In the genomic region with DNA sequence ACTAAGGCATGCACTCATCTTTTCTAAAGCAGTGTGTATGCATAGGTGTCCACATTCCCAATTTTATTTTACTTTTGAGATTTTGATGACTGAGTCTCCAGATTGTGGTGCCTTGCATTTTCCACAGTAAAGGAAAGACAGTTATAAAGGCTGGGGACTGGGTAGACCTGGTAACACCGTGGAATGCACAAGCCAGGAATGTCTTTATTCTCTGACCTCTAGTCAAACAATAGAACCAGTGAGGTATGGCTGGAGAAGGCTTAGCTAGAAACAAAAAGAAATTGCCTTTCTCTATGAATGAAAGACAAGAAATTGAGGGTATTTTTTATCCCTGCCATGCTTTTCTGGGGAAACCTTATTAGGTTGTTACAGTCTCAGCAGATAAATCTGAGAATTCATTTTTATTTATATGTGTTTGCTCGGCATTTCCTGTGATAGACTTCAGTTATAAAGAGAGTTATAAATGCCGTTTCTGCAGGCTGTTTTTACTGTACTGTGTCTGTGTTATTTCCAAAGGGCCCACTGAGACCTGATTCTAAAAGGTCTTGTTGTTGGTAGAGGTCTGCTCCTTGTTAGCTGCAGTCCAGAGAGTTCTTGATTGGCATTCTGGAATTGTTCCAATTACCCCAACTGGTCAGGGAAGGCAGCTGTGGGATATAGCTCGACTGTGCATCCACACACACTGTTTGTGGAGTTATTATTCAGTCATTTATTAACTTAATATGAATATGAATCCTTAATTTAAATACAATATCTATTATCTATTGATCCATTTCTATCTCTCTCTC, we compare ENCODE assay signal across 13 mouse cellular contexts.
DNase-seq lines count a peak whose midpoint lies in the region; ATAC-seq lines count a peak whose summit lies in the region.
"Had no signal": no experiment of that assay in that cellular context is flagged by ENCODE, and none has a peak within 500 bp of the region (broad histone marks: within the 10 kb centered on the region; RNA-seq: fewer than 3 reads in every experiment).

No protein-coding gene starts in this region.

- no peak overlapping the region for H3K4me3 ChIP-seq in embryonic facial prominence, embryonic 14.5 days (ENCODE audit: low read depth, low read length)
- H3K4me3 ChIP-seq in hindbrain, embryonic 14.5 days (replicated peaks; ENCODE audit: low read length) = no peak overlapping the region
- no peak overlapping the region for H3K4me3 ChIP-seq in midbrain, embryonic 16.5 days (ENCODE audit: low read depth, low read length)
- H3K4me3 ChIP-seq: liver, embryonic 12.5 days had no signal

- no peaks in the 10 kb centered on the region for H3K9me3 ChIP-seq in embryonic facial prominence, embryonic 14.5 days (ENCODE audit: control insufficient read depth, low read length)
- no peaks in the 10 kb centered on the region for H3K9me3 ChIP-seq in hindbrain, embryonic 14.5 days (ENCODE audit: control insufficient read depth, low read length)
- H3K9me3 ChIP-seq in midbrain, embryonic 16.5 days (replicated peaks; ENCODE audit: control insufficient read depth, low read length, poor library complexity, severe bottlenecking) = no peaks in the 10 kb centered on the region
- H3K9me3 ChIP-seq: liver, embryonic 12.5 days had no signal

- WGBS in embryonic facial prominence, embryonic 14.5 days = 24% methylated on average over 4 of the region's 4 CpGs
- WGBS in hindbrain, embryonic 14.5 days = 7% methylated on average over 4 of the region's 4 CpGs
- WGBS in midbrain, embryonic 16.5 days = 14% methylated on average over 4 of the region's 4 CpGs

- H3K4me1 ChIP-seq in embryonic facial prominence, embryonic 14.5 days (ENCODE audit: control insufficient read depth, insufficient read depth, low read length) = no peaks in the 10 kb centered on the region
- H3K4me1 ChIP-seq in hindbrain, embryonic 14.5 days (replicated peaks; ENCODE audit: control insufficient read depth, insufficient read depth, low read length) = no peaks in the 10 kb centered on the region; the same call in 1 of the 2 replicates
- peaks cover 5% of the 10 kb centered on the region for H3K4me1 ChIP-seq in midbrain, embryonic 16.5 days (ENCODE audit: control insufficient read depth, insufficient read depth, low read length)
- H3K4me1 ChIP-seq: liver, embryonic 12.5 days had no signal

- ATAC-seq in embryonic facial prominence, embryonic 14.5 days (ENCODE audit: low read depth) = no peak
- peak; percentile 79 for ATAC-seq in hindbrain, embryonic 14.5 days (ENCODE audit: low FRiP score)
- peak; percentile 54; the same call in 1 of the 2 replicates for ATAC-seq in midbrain, embryonic 16.5 days
- ATAC-seq: CD4-positive, CD25-positive, alpha-beta regulatory T cell, adult 4 months; liver, embryonic 12.5 days had no signal

- H3K27ac ChIP-seq in embryonic facial prominence, embryonic 14.5 days (replicated peaks; ENCODE audit: low read depth, low read length) = no peak overlapping the region
- H3K27ac ChIP-seq in hindbrain, embryonic 14.5 days = peak overlapping the region; percentile 7; the same call in 1 of the 2 replicates
- no peak overlapping the region for H3K27ac ChIP-seq in midbrain, embryonic 16.5 days (ENCODE audit: low read length)
- H3K27ac ChIP-seq: liver, embryonic 12.5 days; stomach, postnatal 0 days had no signal

- no peak overlapping the region for H3K4me2 ChIP-seq in embryonic facial prominence, embryonic 14.5 days (ENCODE audit: low read depth, low read length)
- no peak overlapping the region for H3K4me2 ChIP-seq in hindbrain, embryonic 14.5 days (replicated peaks)
- no peak overlapping the region for H3K4me2 ChIP-seq in midbrain, embryonic 16.5 days (ENCODE audit: low read length)
- H3K4me2 ChIP-seq: liver, embryonic 12.5 days had no signal

- H3K9ac ChIP-seq in embryonic facial prominence, embryonic 14.5 days (ENCODE audit: low read depth, low read length) = no peak overlapping the region
- H3K9ac ChIP-seq in hindbrain, embryonic 14.5 days = no peak overlapping the region
- H3K9ac ChIP-seq in midbrain, embryonic 16.5 days (ENCODE audit: low read depth, low read length) = no peak overlapping the region
- H3K9ac ChIP-seq: liver, embryonic 12.5 days had no signal

- H3K27me3 ChIP-seq in embryonic facial prominence, embryonic 14.5 days (replicated peaks; ENCODE audit: control insufficient read depth, insufficient read depth, low read length) = no peaks in the 10 kb centered on the region
- no peaks in the 10 kb centered on the region for H3K27me3 ChIP-seq in hindbrain, embryonic 14.5 days (ENCODE audit: control insufficient read depth, insufficient read depth, low read length)
- H3K27me3 ChIP-seq in midbrain, embryonic 16.5 days (ENCODE audit: control insufficient read depth, insufficient read depth, low read depth, low read length) = no peaks in the 10 kb centered on the region
- H3K27me3 ChIP-seq: liver, embryonic 12.5 days had no signal

- H3K36me3 ChIP-seq in embryonic facial prominence, embryonic 14.5 days (ENCODE audit: control insufficient read depth, insufficient read depth, low read length) = no peaks in the 10 kb centered on the region
- no peaks in the 10 kb centered on the region for H3K36me3 ChIP-seq in hindbrain, embryonic 14.5 days (replicated peaks; ENCODE audit: control insufficient read depth, insufficient read depth)
- H3K36me3 ChIP-seq in midbrain, embryonic 16.5 days (ENCODE audit: control insufficient read depth, insufficient read depth, low read length) = no peaks in the 10 kb centered on the region
- H3K36me3 ChIP-seq: liver, embryonic 12.5 days had no signal

- DNase-seq in embryo, embryonic 10 days (ENCODE audit: low spot score) = peak; percentile 47
- DNase-seq in embryonic facial prominence, embryonic 14.5 days (ENCODE audit: low spot score) = peak; percentile 31
- DNase-seq in hindbrain, embryonic 14.5 days (ENCODE audit: low spot score) = peak; percentile 42
- DNase-seq in layer of hippocampus, postnatal 25 days (ENCODE audit: extremely low spot score in 1 of 2, low spot score in 1 of 2) = no peak
- no peak for DNase-seq in adrenal gland, postnatal 25 days
- DNase-seq in kidney, adult 18-20 months = no peak
- DNase-seq: cerebellum, postnatal 14 days; lung, postnatal 10 days; thymus, postnatal 36 days had no signal

Comparison
In these comparisons a context has a peak if more than half of its experiments do, and no peak if none do; other contexts are left out.
1. DNase-seq: peak in embryo, embryonic 10 days (single experiment), embryonic facial prominence, embryonic 14.5 days (single experiment) and hindbrain, embryonic 14.5 days (single experiment); none in layer of hippocampus, postnatal 25 days (0 of 2), adrenal gland, postnatal 25 days (single experiment) and kidney, adult 18-20 months (single experiment).